Mouse (Mus musculus): ENCODE data around the gene Plpp3.

DNA sequence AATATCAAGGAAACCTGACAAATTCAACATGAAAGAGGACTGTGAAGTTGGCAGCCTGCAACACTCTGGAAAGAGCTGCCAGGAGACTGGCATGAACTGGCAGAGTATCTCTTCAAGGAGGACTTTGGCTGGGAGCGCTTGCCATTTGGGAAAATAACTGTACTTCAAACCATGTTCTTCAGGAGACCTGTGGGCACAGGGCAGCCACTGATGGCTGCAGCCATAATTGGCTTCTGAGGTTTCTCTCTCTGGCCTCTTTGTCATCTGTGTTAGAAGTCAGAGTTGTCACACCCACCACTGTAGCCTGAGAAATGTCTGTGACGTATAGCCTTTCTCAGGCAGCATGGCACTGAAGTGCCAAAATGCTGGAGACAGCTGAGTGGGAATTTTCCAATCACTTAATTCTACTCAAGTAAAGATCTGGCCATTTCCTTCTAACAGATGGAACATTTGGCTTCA, 46.2 kb downstream of the Plpp3 start:
- TF ChIP-seq CTCF (IDR thresholded peaks at IDR 0.05 in 2 of 3, conservative IDR thresholded peaks at IDR 0.05 in 1 of 3; ENCODE audit: control insufficient read depth in 1 of 3, insufficient read depth in 1 of 3, low read depth in 2 of 3, low read length in 3 of 3, poor library complexity in 1 of 3, severe bottlenecking in 1 of 3) (no peak), USF1 (IDR thresholded peaks at IDR 0.05; ENCODE audit: low read depth, low read length) (no peak)
